Mouse (Mus musculus) forebrain, embryonic 16.5 days (tissue): Measurements from ENCODE around the gene Dlx5. TPM values are rescaled to one million over a fixed set of nuclear protein-coding genes. Genes with fewer than 3 reads are reported as not detected.
A peak's percentile ranks its signal among the peaks of the same experiment; 100 is the strongest.

Experiments used
- ATAC-seq: fragments of 200-750 bp; cut with Nextera tagmentation; 2 replicates; pipeline ENCODE4 v1.8.0; 2017; ENCODE audit warnings: mild to moderate bottlenecking, moderate library complexity
- H3K27ac ChIP-seq: fragments of 300-500 bp; sonication (generic); 2 replicates; pipeline ENCODE4 v1.5.1; 2014; ENCODE audit warnings: low read length, control low read depth
- H3K27me3 ChIP-seq: fragments of 300-500 bp; sonication (generic); replicated peaks from 2 replicates; pipeline ENCODE4 v1.6.1; 2014; ENCODE audit warnings: low read length; ENCODE audit not compliant: control insufficient read depth, insufficient read depth
- H3K36me3 ChIP-seq: fragments of 300-500 bp; sonication (generic); 2 replicates; pipeline ENCODE4 v1.6.1; 2014; ENCODE audit not compliant: control insufficient read depth, insufficient read depth
- H3K4me1 ChIP-seq: fragments of 300-500 bp; sonication (generic); replicated peaks from 2 replicates; pipeline ENCODE4 v1.6.1; 2014; ENCODE audit warnings: low read length; ENCODE audit not compliant: control insufficient read depth, insufficient read depth
- H3K4me2 ChIP-seq: fragments of 300-500 bp; sonication (generic); 2 replicates; pipeline ENCODE4 v1.6.1; 2014; ENCODE audit warnings: mild to moderate bottlenecking, low read length, control low read depth
- H3K4me3 ChIP-seq: fragments of 300-500 bp; sonication (generic); replicated peaks from 2 replicates; pipeline ENCODE4 v1.5.1; 2014; ENCODE audit warnings: mild to moderate bottlenecking, low read length, control low read depth
- H3K9ac ChIP-seq: fragments of 300-500 bp; sonication (generic); replicated peaks from 2 replicates; pipeline ENCODE4 v1.6.1; 2014; ENCODE audit warnings: low read depth, low read length, control low read depth
- H3K9me3 ChIP-seq: fragments of 300-500 bp; sonication (generic); 2 replicates; pipeline ENCODE4 v1.6.1; 2016; ENCODE audit warnings: low read length; ENCODE audit not compliant: control insufficient read depth
- WGBS: fragments of 180-500 bp; shearing (Covaris S2); extraction: QIAGEN DNeasy Blood & Tissue Kit; methylation state at CpG from one replicate; pipeline ENCODE4 v1.1.7; 2014; 5-methylcytosine and 5-hydroxymethylcytosine counted together
- polyA plus RNA-seq: library from polyadenylated mRNA; unstranded; fragments of >200 nt; fragmentation: Nextera tagmentation; extraction: Ambion mirVana; gene quantifications from 2 replicates; pipeline ENCODE4 v1.2.1, GENCODE M21; 2015

Dlx5 gene
- polyA plus RNA-seq, 1 experiment from 2014 or later, result 75.7 TPM

DNA sequence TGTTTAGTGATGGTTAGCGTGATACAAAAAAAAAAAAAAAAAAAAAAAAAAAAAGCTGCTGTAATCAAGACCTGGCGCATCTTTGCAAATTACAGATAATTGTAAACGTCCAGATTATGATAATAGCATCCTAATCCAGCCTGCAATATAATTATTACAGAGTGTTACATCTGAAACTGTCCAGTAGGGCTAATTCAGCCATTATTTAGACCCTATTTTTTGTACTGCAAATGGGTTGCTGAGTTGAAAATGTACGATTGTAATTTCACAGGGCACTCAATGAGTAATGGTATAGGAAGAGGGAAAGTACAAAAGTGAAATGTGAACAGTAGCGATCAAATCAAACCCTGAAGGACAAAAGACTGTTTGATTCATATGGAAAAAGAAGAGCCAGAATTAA, 10.2 kb downstream of the Dlx5 start:
- WGBS, result 3% methylated on average over 5 of the region's 5 CpGs
- Histone ChIP-seq H3K4me2 (peak overlapping the region; percentile 48; the same call in 1 of the 2 replicates), H3K27ac (peak overlapping the region; percentile 94), H3K27me3 (peaks cover 42% of the 10 kb centered on the region), H3K36me3 (no peaks in the 10 kb centered on the region), H3K4me1 (peaks cover 10% of the 10 kb centered on the region), H3K4me3 (no peak overlapping the region; the same call in 1 of the 2 replicates), H3K9ac (0 out of 2 replicates have a peak overlapping the region, but pooled peaks have one; percentile 14), H3K9me3 (no peaks in the 10 kb centered on the region)
- ATAC-seq, result peak; percentile 3

DNA sequence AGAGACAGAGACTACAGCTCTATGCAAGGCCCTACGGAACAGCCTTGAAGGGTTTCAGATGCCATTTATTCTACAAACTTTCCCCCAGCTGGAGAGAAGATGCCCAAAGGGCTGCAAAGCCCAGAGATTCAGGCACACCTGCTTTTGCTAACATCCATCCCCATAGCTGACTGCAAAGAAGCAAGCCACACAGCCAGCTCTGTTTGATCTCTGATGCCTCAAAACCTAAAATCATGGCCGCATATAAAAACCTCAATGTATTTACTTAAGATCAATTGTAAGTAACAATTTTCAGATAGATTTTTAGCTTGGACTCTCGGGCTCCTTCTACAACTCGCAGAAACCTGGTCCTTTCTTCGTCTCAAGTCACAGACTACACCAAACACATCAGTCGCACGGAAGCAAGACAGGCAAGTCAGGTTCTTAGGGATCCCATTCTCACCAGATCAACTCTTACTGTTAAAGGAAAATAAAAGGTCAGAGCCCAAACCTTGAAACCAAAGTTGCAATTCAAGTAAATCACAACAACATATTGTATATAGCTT, 10.9 kb downstream of the Dlx5 start:
- H3K4me1 ChIP-seq, result peaks cover 6% of the 10 kb centered on the region
- WGBS, result under 1% methylated on average over 7 of the region's 7 CpGs
- peak overlapping the region; percentile 94 for H3K27ac ChIP-seq
- H3K9me3 ChIP-seq, result no peaks in the 10 kb centered on the region
- H3K4me2 ChIP-seq, result peak overlapping the region; percentile 45
- no peak for ATAC-seq
- H3K36me3 ChIP-seq, result no peaks in the 10 kb centered on the region
- peaks cover 43% of the 10 kb centered on the region for H3K27me3 ChIP-seq
- H3K4me3 ChIP-seq, result peak overlapping the region; percentile 42
- peak overlapping the region; percentile 56 for H3K9ac ChIP-seq

DNA sequence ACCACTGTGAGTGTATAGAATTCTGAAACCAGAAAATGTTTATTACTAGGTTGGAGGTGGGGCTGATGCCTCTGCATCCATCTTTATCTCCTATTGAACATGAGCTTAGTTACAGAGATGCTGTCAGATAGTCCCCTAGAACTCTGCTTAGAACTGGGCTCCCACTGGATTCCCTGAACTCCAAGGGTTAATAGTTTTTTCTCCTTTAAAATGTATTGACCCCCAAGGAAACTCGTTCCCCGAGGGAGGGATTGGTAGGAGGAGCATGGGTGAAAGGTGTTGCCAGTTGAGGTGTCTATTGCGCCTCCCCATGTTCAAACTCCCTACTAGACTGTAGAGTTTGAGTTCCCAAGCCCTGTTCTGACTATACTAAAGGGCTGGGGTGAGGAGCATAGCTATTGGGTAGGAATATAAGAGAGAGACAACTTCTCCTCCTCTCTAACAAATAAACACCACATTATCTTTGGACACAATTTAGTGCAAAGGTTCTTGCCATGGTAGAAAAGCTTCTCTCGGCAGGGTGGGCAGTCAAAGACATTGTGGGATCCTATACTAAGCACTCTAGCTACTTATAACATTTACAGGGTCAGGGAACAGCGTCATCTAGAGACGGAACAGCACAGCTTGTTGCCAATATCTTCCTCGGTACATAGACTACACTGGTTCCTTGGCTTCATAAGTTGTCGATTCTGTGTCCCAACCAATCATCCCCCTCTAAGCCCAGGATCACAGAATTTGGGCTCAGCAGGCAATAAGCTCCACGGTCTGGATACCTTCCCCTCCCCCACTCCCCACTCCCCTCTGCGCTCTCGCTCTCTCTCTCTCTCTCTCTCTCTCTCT, 11.7 kb downstream of the Dlx5 start:
- 0% methylated on average over 9 of the region's 11 CpGs for WGBS
- ATAC-seq, result peak; percentile 39
- Histone ChIP-seq H3K4me1 (peaks cover 2% of the 10 kb centered on the region), H3K9me3 (no peaks in the 10 kb centered on the region), H3K36me3 (no peaks in the 10 kb centered on the region), H3K4me3 (peak overlapping the region; percentile 42), H3K27ac (peak overlapping the region; percentile 94), H3K4me2 (peak overlapping the region; percentile 41), H3K27me3 (peaks cover 38% of the 10 kb centered on the region), H3K9ac (peak overlapping the region; percentile 46)

DNA sequence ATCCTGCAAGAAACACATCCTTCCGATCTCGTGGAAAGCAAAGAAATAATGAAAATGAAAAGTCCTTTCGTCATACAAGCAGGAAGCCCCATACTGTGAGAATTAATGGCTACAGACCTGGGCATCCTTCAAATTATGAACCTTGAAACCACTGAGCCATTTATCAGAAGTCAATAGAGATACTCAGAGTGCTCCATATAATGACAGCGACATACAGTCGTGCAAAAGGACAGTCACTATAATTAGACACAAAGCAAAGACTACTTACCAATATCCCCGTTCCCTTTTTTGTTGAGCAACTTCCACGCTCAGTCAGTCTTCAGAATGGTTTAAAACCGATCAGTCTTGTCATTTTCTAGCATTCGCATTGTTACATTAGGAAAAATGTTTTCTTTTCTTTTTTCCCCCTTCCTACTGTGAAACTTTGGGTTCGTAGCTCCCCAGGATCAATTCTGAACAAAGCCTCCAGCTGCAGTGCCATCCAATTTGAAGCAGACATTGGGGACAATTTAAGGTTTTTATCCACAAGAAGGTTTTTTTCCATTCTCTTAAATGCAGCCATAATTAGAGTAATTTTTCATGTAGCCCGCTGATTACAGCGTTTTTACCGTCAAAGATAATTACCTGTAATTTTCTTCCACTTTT, 12.7 kb downstream of the Dlx5 start:
- Histone ChIP-seq H3K36me3 (no peaks in the 10 kb centered on the region), H3K4me2 (peak overlapping the region; percentile 10), H3K27ac (peak overlapping the region; percentile 89), H3K9ac (peak overlapping the region; percentile 40), H3K4me3 (peak overlapping the region; percentile 41), H3K9me3 (no peaks in the 10 kb centered on the region), H3K27me3 (peaks cover 36% of the 10 kb centered on the region), H3K4me1 (no peaks in the 10 kb centered on the region)
- peak; percentile 33 for ATAC-seq
- 4% methylated on average over 13 of the region's 13 CpGs for WGBS

DNA sequence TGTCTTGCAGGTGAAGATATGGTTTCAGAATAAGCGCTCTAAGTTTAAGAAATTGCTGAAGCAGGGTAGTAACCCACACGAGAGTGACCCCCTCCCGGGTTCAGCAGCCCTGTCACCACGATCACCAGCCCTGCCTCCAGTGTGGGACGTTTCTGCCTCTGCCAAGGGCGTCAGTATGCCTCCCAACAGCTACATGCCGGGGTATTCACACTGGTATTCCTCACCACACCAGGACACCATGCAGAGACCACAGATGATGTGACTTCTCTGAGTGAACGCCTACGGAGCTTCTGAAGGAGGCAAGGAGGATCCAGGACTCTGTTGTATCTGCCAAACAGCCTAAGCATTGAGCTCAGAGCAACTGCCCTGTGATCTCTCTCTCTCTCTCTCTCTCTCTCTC, 14.9 kb downstream of the Dlx5 start:
- Histone ChIP-seq H3K9me3 (no peaks in the 10 kb centered on the region), H3K27me3 (peaks cover 37% of the 10 kb centered on the region), H3K36me3 (no peaks in the 10 kb centered on the region), H3K4me3 (peak overlapping the region; percentile 50), H3K27ac (peak overlapping the region; percentile 87), H3K4me1 (peaks cover 14% of the 10 kb centered on the region), H3K4me2 (peak overlapping the region; percentile 47), H3K9ac (peak overlapping the region; percentile 56)
- under 1% methylated on average over 9 of the region's 9 CpGs for WGBS
- ATAC-seq, result no peak

DNA sequence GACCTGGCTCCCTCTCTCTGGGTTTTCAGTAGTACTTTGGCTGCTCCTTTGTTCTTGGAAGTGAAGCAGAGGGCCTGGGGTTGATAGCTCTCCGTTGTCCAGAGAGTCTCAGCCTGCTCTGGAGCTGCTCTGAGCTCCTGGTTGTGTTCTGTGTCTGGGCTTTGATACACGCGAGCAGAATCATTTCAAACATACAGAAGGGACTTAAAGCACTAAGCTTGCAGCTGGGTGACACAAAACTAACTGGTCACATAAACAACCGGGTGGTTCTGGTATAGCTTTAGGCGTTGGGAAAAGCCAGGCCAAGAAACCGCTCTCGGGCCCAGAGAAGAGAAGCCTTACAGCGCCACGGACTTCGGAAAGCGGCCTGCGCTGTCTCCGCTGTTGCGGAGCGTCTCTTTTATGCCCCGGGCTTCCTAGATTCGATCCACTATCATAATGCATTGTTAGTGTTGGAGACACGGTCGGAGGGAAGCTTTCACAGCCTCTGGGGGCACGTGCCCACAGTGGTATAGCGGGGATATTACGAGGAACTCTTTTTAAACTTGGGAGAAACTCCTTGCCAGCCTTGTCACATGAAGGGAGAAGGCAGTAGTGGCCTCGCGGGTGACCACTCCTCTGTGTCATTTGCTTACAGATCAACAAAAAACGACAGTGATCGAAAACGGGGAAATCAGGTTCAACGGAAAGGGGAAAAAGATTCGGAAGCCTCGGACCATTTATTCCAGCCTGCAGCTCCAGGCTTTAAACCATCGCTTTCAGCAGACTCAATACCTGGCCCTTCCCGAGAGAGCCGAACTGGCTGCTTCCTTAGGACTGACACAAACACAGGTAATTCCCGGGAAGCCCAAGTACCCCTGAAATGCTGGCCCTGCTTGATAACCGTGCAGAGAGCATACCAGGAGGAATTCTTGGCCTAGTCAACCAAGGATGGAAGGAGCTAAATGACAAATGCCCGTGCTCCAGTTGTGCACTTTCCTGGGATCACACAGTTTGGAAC, 17.1 kb downstream of the Dlx5 start:
- H3K27me3 ChIP-seq, result peaks cover 22% of the 10 kb centered on the region
- H3K4me2 ChIP-seq, result peak overlapping the region; percentile 52
- H3K27ac ChIP-seq, result peak overlapping the region; percentile 94

DNA sequence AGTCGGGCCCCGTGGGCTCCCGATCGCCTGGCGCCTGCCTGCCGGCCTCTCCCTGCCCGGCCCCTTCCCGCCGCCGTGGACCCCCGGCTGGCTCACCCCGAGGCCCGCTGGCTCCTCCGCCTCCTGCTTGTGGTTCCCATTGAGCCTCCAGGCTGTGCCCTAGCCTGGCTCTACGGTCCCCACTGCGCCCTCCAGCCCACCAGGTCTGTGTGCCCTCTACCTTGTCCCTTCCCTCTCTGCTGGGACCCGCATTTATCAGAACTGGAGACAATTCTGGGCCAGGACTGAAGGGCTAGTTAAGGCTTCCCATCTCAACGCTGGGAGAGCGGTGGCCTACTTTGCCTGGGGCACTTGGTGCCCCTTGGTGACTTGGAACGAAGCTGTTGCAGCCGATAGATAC, 17.9 kb downstream of the Dlx5 start:
- H3K36me3 ChIP-seq, result no peaks in the 10 kb centered on the region
- H3K4me3 ChIP-seq, result peak overlapping the region; percentile 52
- no peaks in the 10 kb centered on the region for H3K9me3 ChIP-seq
- peak; percentile 3; the same call in 1 of the 2 replicates for ATAC-seq
- WGBS, result 2% methylated on average over 21 of the region's 21 CpGs
- H3K4me1 ChIP-seq, result peaks cover 24% of the 10 kb centered on the region
- peak overlapping the region; percentile 94 for H3K27ac ChIP-seq
- H3K9ac ChIP-seq, result peak overlapping the region; percentile 74
- peak overlapping the region; percentile 52 for H3K4me2 ChIP-seq
- H3K27me3 ChIP-seq, result peaks cover 22% of the 10 kb centered on the region

More for the DNA sequence above, 17.1 kb downstream of the Dlx5 start:
- Histone ChIP-seq H3K4me1 (peaks cover 24% of the 10 kb centered on the region), H3K36me3 (no peaks in the 10 kb centered on the region), H3K9ac (peak overlapping the region; percentile 74), H3K4me3 (peak overlapping the region; percentile 52), H3K9me3 (no peaks in the 10 kb centered on the region)
- WGBS, result 3% methylated on average over 36 of the region's 36 CpGs
- no peak for ATAC-seq

DNA sequence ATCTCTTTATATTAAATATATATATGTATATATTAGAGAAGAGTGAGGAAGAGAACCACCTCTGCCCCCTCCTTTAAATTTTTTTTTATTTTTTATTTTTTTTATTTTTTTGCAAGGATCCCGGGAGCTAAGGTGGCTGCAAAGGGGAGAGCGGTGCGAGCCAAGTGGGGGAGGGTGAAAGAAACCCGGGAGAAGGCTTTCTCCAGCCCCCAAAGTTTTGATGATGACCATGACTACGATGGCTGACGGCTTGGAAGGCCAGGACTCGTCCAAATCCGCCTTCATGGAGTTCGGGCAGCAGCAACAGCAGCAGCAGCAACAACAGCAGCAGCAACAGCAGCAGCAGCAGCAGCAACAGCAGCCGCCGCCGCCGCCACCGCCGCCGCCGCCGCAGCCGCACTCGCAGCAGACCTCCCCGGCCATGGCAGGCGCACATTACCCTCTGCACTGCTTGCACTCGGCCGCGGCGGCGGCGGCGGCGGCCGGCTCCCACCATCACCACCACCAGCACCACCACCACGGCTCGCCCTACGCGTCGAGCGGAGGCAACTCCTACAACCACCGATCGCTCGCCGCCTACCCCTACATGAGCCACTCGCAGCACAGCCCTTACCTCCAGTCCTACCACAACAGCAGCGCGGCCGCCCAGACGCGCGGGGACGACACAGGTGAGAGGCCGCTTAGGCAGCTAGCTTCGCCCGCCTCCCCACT, 18.6 kb downstream of the Dlx5 start, which contains the start of gene Dlx6:
Gene Dlx6 (plus strand): TSS at position 175 of the 711 bp plus-strand sequence.
- Histone ChIP-seq H3K4me2 (peak within 1 kb of the TSS; percentile 52), H3K27ac (peak within 1 kb of the TSS; percentile 94), H3K36me3 (no peaks in the 10 kb centered on the region), H3K9ac (peak within 1 kb of the TSS; percentile 74), H3K27me3 (peaks cover 26% of the 10 kb centered on the region), H3K4me3 (peak within 1 kb of the TSS; percentile 52), H3K4me1 (peaks cover 24% of the 10 kb centered on the region), H3K9me3 (no peaks in the 10 kb centered on the region)
- ATAC-seq, result peak; percentile 31
- under 1% methylated on average over 51 of the region's 52 CpGs for WGBS
